Mouse (Mus musculus) ES-Bruce4 (cell line): ENCODE data around the gene Mtus2.

ENCODE experiments used
- CTCF ChIP-seq: IDR thresholded peaks from one replicate; pipeline ENCODE4 v1.8.1; 2011; ENCODE audit warnings: low read depth, low read length
- EP300 ChIP-seq: IDR thresholded peaks from 2 replicates; pipeline ENCODE4 v1.6.1; 2011; ENCODE audit warnings: low read depth, low read length; ENCODE audit not compliant: insufficient read depth
- POLR2A ChIP-seq: IDR thresholded peaks from one replicate; pipeline ENCODE4 v1.8.1; 2011; ENCODE audit warnings: low read length; ENCODE audit not compliant: insufficient read depth

DNA sequence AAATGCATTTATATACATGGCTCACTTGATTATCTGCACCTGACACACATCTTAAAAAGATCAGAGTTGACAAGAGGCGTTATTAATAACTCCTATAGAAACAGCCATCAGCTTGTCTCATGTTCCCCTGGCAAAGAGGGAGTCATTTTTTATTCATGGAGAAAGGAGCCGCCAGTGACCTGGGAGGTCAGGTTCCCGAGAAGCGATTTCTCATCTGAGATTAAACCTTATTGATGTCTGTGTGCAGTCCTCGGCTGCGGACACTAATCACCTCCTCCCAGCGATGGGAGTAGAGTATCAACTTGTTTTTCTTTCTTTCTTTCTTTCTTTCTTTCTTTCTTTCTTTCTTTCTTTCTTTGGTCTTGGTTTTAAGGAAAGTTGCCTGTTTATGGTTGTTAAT is 150.8 kb downstream of the Mtus2 start:
- no peak for TF ChIP-seq EP300
- no peak for TF ChIP-seq CTCF
- TF ChIP-seq POLR2A: no peak
